Mouse (Mus musculus) stomach, postnatal 0 days (tissue): ENCODE data around the gene Tial1. TPM values are rescaled to one million over a fixed set of nuclear protein-coding genes. Genes with fewer than 3 reads are reported as not detected.

Experiments
- ATAC-seq: fragments of 200-750 bp; cut with Nextera tagmentation; 2 replicates; pipeline ENCODE4 v1.8.0; 2017; ENCODE audit not compliant: low FRiP score, low TSS enrichment
- DNase-seq: peaks from one replicate; pipeline ENCODE4 v3.0.0-alpha.2; 2016; ENCODE audit warnings: low spot score
- H3K27ac ChIP-seq: fragments of 300-500 bp; sonication (generic); replicated peaks from 2 replicates; pipeline ENCODE4 v1.5.1; 2014; ENCODE audit warnings: mild to moderate bottlenecking, control low read depth
- H3K27me3 ChIP-seq: fragments of 300-500 bp; sonication (generic); 2 replicates; pipeline ENCODE4 v1.6.1; 2014; ENCODE audit warnings: low read length; ENCODE audit not compliant: control insufficient read depth, insufficient read depth
- H3K36me3 ChIP-seq: fragments of 300-500 bp; sonication (generic); 2 replicates; pipeline ENCODE4 v1.6.1; 2014; ENCODE audit warnings: low read length, mixed read lengths; ENCODE audit not compliant: control insufficient read depth, insufficient read depth
- H3K4me1 ChIP-seq: fragments of 300-500 bp; sonication (generic); replicated peaks from 2 replicates; pipeline ENCODE4 v1.6.1; 2014; ENCODE audit warnings: antibody characterized with exemption; ENCODE audit not compliant: control insufficient read depth, insufficient read depth
- H3K4me2 ChIP-seq: fragments of 300-500 bp; sonication (generic); replicated peaks from 2 replicates; pipeline ENCODE4 v1.6.1; 2014; ENCODE audit warnings: low read depth, mild to moderate bottlenecking, control low read depth, moderate library complexity
- H3K4me3 ChIP-seq: fragments of 300-500 bp; sonication (generic); 2 replicates; pipeline ENCODE4 v1.5.1; 2014; ENCODE audit warnings: low read depth, low read length, control low read depth
- H3K9ac ChIP-seq: fragments of 300-500 bp; sonication (generic); 2 replicates; pipeline ENCODE4 v1.6.1; 2014; ENCODE audit warnings: mild to moderate bottlenecking, low read length, control low read depth, mixed read lengths
- H3K9me3 ChIP-seq: fragments of 300-500 bp; sonication (generic); 2 replicates; pipeline ENCODE4 v1.6.1; 2016; ENCODE audit warnings: low read length; ENCODE audit not compliant: control insufficient read depth
- CTCF ChIP-seq: IDR thresholded peaks from 2 replicates; pipeline ENCODE4 v1.5.1; 2016; ENCODE audit warnings: antibody characterized with exemption, low read depth, mild to moderate bottlenecking, moderate library complexity
- EP300 ChIP-seq: optimal IDR thresholded peaks from 2 replicates; pipeline ENCODE3; 2016; ENCODE audit warnings: antibody characterized with exemption
- WGBS: fragments of 180-500 bp; shearing (Covaris S2); extraction: QIAGEN DNeasy Blood & Tissue Kit; methylation state at CpG from one replicate; pipeline ENCODE4 v1.1.7; 2014; 5-methylcytosine and 5-hydroxymethylcytosine counted together
- polyA plus RNA-seq: library from polyadenylated mRNA; unstranded; fragments of >200 nt; fragmentation: Nextera tagmentation; extraction: Ambion mirVana; gene quantifications from 2 replicates; pipeline ENCODE4 v1.2.1, GENCODE M21; 2015

Gene Tial1
- polyA plus RNA-seq, 1 experiment from 2014 or later: 13.1 TPM

- no peaks in the 10 kb centered on the region for H3K27me3 ChIP-seq
- H3K4me3 ChIP-seq: no peak overlapping the region
- no peak overlapping the region for H3K27ac ChIP-seq
- DNase-seq: no peak
- peaks cover 11% of the 10 kb centered on the region; the same call in 1 of the 2 replicates for H3K36me3 ChIP-seq
- 76% methylated on average over 2 of the region's 2 CpGs for WGBS
- H3K9me3 ChIP-seq: no peaks in the 10 kb centered on the region
- no peak for ATAC-seq
- H3K9ac ChIP-seq: no peak overlapping the region
- TF ChIP-seq EP300: no peak
- no peak for TF ChIP-seq CTCF
- no peak overlapping the region for H3K4me2 ChIP-seq
- no peaks in the 10 kb centered on the region for H3K4me1 ChIP-seq
Observed at GRCm38 (mm10) chr7:128440584-128440983, 20.9 kb downstream of the Tial1 start.

GRCm38 (mm10) chr7:128439251-128439650 is 22.3 kb downstream of the Tial1 start:
- 80% methylated on average over 6 of the region's 6 CpGs for WGBS
- no peak overlapping the region for H3K27ac ChIP-seq
- TF ChIP-seq EP300: no peak
- TF ChIP-seq CTCF: no peak
- no peak overlapping the region for H3K9ac ChIP-seq
- DNase-seq (no peak), ATAC-seq (no peak)
- H3K9me3 ChIP-seq: no peaks in the 10 kb centered on the region
- H3K4me2 ChIP-seq: no peak overlapping the region
- peaks cover 9% of the 10 kb centered on the region; the same call in 1 of the 2 replicates for H3K36me3 ChIP-seq
- H3K4me1 ChIP-seq: no peaks in the 10 kb centered on the region
- no peaks in the 10 kb centered on the region for H3K27me3 ChIP-seq
- no peak overlapping the region for H3K4me3 ChIP-seq

- H3K9ac ChIP-seq: no peak overlapping the region
- no peaks in the 10 kb centered on the region for H3K27me3 ChIP-seq
- no peak overlapping the region for H3K4me3 ChIP-seq
- no peaks in the 10 kb centered on the region for H3K9me3 ChIP-seq
- H3K4me2 ChIP-seq: no peak overlapping the region
- no peaks in the 10 kb centered on the region for H3K4me1 ChIP-seq
- TF ChIP-seq EP300: no peak
- no peak for TF ChIP-seq CTCF
- no peak for ATAC-seq
- no peak overlapping the region for H3K27ac ChIP-seq
- no peak for DNase-seq
- peaks cover 9% of the 10 kb centered on the region; the same call in 1 of the 2 replicates for H3K36me3 ChIP-seq
Observed at GRCm38 (mm10) chr7:128438131-128438530, 23.4 kb downstream of the Tial1 start.

- TF ChIP-seq EP300 (no peak), CTCF (peak; percentile 71)
Observed at GRCm38 (mm10) chr7:128433213-128433612, 28.3 kb downstream of the Tial1 start.

GRCm38 (mm10) chr7:128432574-128432973 is 28.9 kb downstream of the Tial1 start:
- Histone ChIP-seq H3K9ac (no peak overlapping the region), H3K4me1 (no peaks in the 10 kb centered on the region), H3K27me3 (no peaks in the 10 kb centered on the region), H3K4me3 (no peak overlapping the region), H3K36me3 (no peaks in the 10 kb centered on the region), H3K4me2 (no peak overlapping the region), H3K9me3 (no peaks in the 10 kb centered on the region), H3K27ac (no peak overlapping the region)
- WGBS: 68% methylated on average over 10 of the region's 10 CpGs
- DNase-seq (no peak), ATAC-seq (no peak)
- TF ChIP-seq CTCF: no peak
- no peak for TF ChIP-seq EP300

More at GRCm38 (mm10) chr7:128433213-128433612, 28.3 kb downstream of the Tial1 start:
- Histone ChIP-seq H3K27me3 (no peaks in the 10 kb centered on the region), H3K9me3 (no peaks in the 10 kb centered on the region), H3K36me3 (no peaks in the 10 kb centered on the region), H3K27ac (no peak overlapping the region), H3K9ac (no peak overlapping the region), H3K4me2 (no peak overlapping the region), H3K4me1 (no peaks in the 10 kb centered on the region), H3K4me3 (no peak overlapping the region)
- ATAC-seq (peak; percentile 63; the same call in 1 of the 2 replicates), DNase-seq (no peak)
- WGBS: 30% methylated on average over 1 of the region's 1 CpGs

GRCm38 (mm10) chr7:128422491-128422890 is 39.0 kb downstream of the Tial1 start:
- Histone ChIP-seq H3K4me1 (no peaks in the 10 kb centered on the region), H3K4me3 (no peak overlapping the region), H3K4me2 (no peak overlapping the region), H3K36me3 (no peaks in the 10 kb centered on the region), H3K27ac (no peak overlapping the region), H3K27me3 (no peaks in the 10 kb centered on the region), H3K9ac (no peak overlapping the region), H3K9me3 (no peaks in the 10 kb centered on the region)
- TF ChIP-seq CTCF (no peak), EP300 (no peak)
- no peak for DNase-seq
- no peak for ATAC-seq
- WGBS: 68% methylated on average over 3 of the region's 3 CpGs
